Mouse (Mus musculus) C2C12 (cell line): Measurements from ENCODE around the gene Pde1b. TPM values are rescaled to one million over a fixed set of nuclear protein-coding genes. Genes with fewer than 3 reads are reported as not detected.

ENCODE experiments used
- H3K27me3 ChIP-seq: one replicate; pipeline ENCODE4 v1.6.1; 2011; ENCODE audit not compliant: control insufficient read depth, insufficient read depth, insufficient read length
- H3K36me3 ChIP-seq: one replicate; pipeline ENCODE4 v1.6.1; 2011; ENCODE audit not compliant: control insufficient read depth, insufficient read depth
- H3K4me3 ChIP-seq: one replicate; pipeline ENCODE4 v1.5.1; 2011; ENCODE audit warnings: mild to moderate bottlenecking, control low read depth; ENCODE audit not compliant: poor library complexity, insufficient read depth, severe bottlenecking
- H3K79me2 ChIP-seq: one replicate; pipeline ENCODE4 v1.6.1; 2011; ENCODE audit not compliant: control insufficient read depth, insufficient read depth
- H3K79me3 ChIP-seq: one replicate; pipeline ENCODE4 v1.6.1; 2011; ENCODE audit warnings: low read depth, control low read depth
- H3ac ChIP-seq: one replicate; pipeline ENCODE3; 2011; ENCODE audit warnings: low read depth; ENCODE audit not compliant: control insufficient read depth, insufficient read length
- CEBPB ChIP-seq: IDR thresholded peaks from one replicate; pipeline ENCODE4 v1.6.1; 2011; ENCODE audit warnings: low read depth, mild to moderate bottlenecking, control low read depth, moderate library complexity
- CTCF ChIP-seq: IDR thresholded peaks from one replicate; pipeline ENCODE4 v1.5.1; 2011; ENCODE audit not compliant: control insufficient read depth, insufficient read depth, insufficient read length
- FOSL1 ChIP-seq: IDR thresholded peaks from one replicate; pipeline ENCODE4 v1.8.0; 2011; ENCODE audit warnings: mild to moderate bottlenecking, low read length; ENCODE audit not compliant: poor library complexity, insufficient read depth, severe bottlenecking
- MAX ChIP-seq: IDR thresholded peaks from one replicate; pipeline ENCODE4 v1.6.1; 2011; ENCODE audit warnings: mild to moderate bottlenecking, control low read depth
- MYOD1 ChIP-seq: IDR thresholded peaks from one replicate; pipeline ENCODE4 v1.6.1; 2011; ENCODE audit warnings: low read depth; ENCODE audit not compliant: control insufficient read depth, insufficient read length
- MYOG ChIP-seq: IDR thresholded peaks from one replicate; pipeline ENCODE4 v1.6.1; 2011; ENCODE audit not compliant: control insufficient read depth, insufficient read length; ENCODE audit errors: extremely low read depth
- USF1 ChIP-seq: IDR thresholded peaks from one replicate; pipeline ENCODE4 v1.6.1; 2011; ENCODE audit warnings: low read depth, mild to moderate bottlenecking, control low read depth, moderate library complexity
- polyA plus RNA-seq: library from polyadenylated mRNA; unstranded; fragments of >200 nt; fragmentation: generic; extraction: Trizol; gene quantifications from one replicate; pipeline ENCODE4 v1.2.1, GENCODE M21; 2012; ENCODE audit warnings: missing spikeins

Pde1b gene
- polyA plus RNA-seq, 1 experiment: 1.6 TPM

DNA sequence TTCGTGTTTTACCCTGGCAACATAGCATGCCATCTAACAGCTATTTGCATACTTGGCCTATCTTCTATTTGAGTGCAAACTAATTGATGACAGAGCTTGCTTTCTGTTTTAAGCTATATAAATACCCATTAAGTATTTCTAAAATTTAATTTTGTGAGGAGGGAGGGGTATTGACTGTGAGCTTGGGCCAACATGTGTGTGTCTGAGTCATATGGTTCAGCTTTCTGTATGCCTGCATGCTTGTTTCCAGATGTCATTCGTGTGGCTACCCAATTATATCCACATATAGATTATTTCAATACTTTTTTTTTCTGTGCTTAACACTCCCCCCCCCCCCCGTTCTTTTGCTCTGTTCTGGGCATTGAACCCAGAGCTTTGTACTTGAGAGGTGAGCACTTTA, 30.6 kb upstream of the Pde1b start:
- Histone ChIP-seq H3K36me3 (no peaks in the 10 kb centered on the region), H3K79me3 (no peaks in the 10 kb centered on the region), H3K27me3 (no peaks in the 10 kb centered on the region), H3K4me3 (no peak overlapping the region), H3K79me2 (no peaks in the 10 kb centered on the region), H3ac (no peak overlapping the region)
- TF ChIP-seq USF1: no peak
- no peak for TF ChIP-seq MYOD1
- no peak for TF ChIP-seq MYOG
- no peak for TF ChIP-seq CTCF

DNA sequence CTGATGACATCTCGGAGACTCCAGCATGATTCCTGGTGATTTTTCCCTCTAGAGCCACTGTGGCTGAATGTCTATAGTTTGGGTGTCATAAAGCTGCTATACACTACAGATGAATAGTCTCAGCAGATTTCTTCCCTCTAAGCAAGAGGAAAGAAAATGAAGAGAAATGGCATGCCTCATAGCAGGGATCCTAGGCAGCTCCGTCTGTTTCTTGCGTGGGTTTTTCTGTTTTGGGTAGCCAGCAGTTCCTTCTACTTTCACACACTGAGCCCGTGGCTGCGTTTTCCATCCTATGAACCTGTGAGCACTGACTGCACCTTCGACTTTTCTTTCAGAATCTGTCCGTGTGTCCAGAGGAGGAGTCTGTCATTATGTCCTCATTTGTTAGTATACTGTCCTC, 29.7 kb upstream of the Pde1b start:
- TF ChIP-seq MYOG (no peak), FOSL1 (no peak), MAX (no peak), CTCF (no peak), CEBPB (no peak), MYOD1 (no peak), USF1 (no peak)
- H3ac ChIP-seq: no peak overlapping the region
- H3K36me3 ChIP-seq: no peaks in the 10 kb centered on the region
- no peaks in the 10 kb centered on the region for H3K27me3 ChIP-seq
- H3K79me3 ChIP-seq: no peaks in the 10 kb centered on the region
- no peaks in the 10 kb centered on the region for H3K79me2 ChIP-seq
- no peak overlapping the region for H3K4me3 ChIP-seq

DNA sequence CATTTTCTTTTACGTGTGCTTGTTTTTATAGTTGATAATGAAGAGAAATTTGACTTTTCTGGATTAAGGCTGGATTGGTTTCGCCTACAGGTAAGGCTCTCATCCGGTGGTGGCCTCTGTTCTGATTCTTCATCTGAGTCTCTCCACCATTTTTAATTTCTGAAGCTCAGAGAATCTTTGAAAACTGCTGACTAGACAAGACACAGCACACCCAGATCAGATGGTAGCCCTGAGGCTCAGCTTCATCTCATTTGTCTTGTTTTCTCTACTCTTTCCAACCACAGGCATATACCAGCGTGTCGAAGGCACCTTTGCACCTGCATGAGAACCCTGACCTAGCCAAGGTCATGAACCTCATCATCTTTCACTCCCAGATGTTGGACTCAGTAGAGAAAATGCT, 29.1 kb upstream of the Pde1b start:
- TF ChIP-seq CTCF: no peak
- Histone ChIP-seq H3K4me3 (no peak overlapping the region), H3K36me3 (no peaks in the 10 kb centered on the region), H3K79me2 (no peaks in the 10 kb centered on the region), H3K27me3 (no peaks in the 10 kb centered on the region), H3ac (no peak overlapping the region), H3K79me3 (no peaks in the 10 kb centered on the region)

DNA sequence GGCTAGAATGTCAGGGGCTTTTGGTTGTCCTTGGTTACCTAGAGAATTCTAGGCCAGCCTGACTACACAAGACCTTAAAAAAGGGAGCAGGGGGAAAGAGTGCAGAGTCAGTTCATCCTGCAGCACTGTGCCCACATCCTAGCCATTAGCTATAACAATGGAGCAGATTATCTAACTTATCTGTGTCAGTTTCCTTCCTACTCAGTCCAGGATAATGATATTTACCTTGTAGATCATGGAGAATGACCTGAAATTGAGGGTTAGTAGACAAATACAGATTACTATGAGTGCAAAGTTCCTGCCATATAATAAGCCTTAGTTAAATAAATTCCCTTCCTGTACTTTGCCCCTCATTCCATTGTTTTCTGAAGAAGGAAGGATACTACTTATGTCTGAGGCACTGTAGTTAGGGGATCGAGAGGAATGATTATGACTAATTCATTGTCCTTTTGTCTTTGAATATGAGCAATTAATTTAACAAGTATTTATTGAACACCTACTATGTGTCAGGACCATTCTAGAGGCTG, 23.7 kb upstream of the Pde1b start:
- H3K36me3 ChIP-seq: no peaks in the 10 kb centered on the region
- no peaks in the 10 kb centered on the region for H3K79me3 ChIP-seq
- TF ChIP-seq CEBPB (no peak), CTCF (no peak), MYOD1 (no peak), MAX (no peak), MYOG (no peak), USF1 (no peak), FOSL1 (no peak)
- H3K27me3 ChIP-seq: no peaks in the 10 kb centered on the region
- H3ac ChIP-seq: no peak overlapping the region
- no peaks in the 10 kb centered on the region for H3K79me2 ChIP-seq
- H3K4me3 ChIP-seq: no peak overlapping the region

DNA sequence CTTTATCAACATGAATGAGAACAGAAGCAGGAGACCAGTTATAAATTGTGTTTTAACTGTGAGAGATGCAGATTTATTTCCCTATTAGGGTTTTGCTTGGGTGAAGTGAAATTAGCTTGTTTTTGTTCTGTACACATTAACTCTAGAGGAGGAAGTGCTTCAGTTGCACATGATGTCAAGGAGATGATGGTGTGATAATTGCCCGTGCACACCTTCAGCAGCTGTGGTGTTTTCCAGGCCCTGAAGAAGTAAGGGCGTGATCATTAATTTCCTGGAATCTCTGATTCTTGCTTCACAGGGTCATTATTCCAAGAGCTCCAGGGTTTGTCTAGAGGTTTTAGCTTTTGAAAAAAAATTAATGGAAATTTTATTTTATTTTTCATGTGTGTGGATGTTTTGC, 22.7 kb upstream of the Pde1b start:
- H3ac ChIP-seq: no peak overlapping the region
- H3K79me3 ChIP-seq: no peaks in the 10 kb centered on the region
- no peaks in the 10 kb centered on the region for H3K36me3 ChIP-seq
- no peak overlapping the region for H3K4me3 ChIP-seq
- H3K27me3 ChIP-seq: no peaks in the 10 kb centered on the region
- H3K79me2 ChIP-seq: no peaks in the 10 kb centered on the region
- no peak for TF ChIP-seq MYOG
- no peak for TF ChIP-seq FOSL1
- TF ChIP-seq MYOD1: no peak
- TF ChIP-seq USF1: no peak
- no peak for TF ChIP-seq CEBPB
- no peak for TF ChIP-seq CTCF
- no peak for TF ChIP-seq MAX

DNA sequence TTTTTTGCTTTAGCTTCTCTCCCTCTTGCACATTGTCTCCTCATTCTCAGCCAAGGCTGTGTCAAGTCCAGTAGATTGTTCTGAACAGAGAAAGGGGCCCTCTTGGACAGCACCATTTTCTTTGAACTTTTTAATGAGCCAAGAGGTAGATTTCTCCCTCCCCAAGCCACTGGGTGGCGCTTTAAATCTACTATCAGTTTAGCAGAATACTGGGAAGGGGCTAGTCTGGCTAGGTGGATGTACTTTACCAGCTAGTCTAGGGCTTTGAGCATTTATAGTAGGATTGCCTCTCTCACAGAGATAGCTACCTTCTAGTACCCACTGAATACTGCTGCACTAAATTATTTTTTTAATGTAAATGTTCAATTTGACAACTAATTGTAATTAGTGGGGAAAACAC, 20.3 kb upstream of the Pde1b start:
- H3K79me3 ChIP-seq: no peaks in the 10 kb centered on the region
- TF ChIP-seq USF1: no peak
- no peak for TF ChIP-seq MAX
- no peak for TF ChIP-seq MYOD1
- TF ChIP-seq FOSL1: no peak
- TF ChIP-seq CEBPB: no peak
- TF ChIP-seq CTCF: no peak
- no peak for TF ChIP-seq MYOG
- no peak overlapping the region for H3ac ChIP-seq
- H3K27me3 ChIP-seq: no peaks in the 10 kb centered on the region
- no peaks in the 10 kb centered on the region for H3K36me3 ChIP-seq
- H3K4me3 ChIP-seq: no peak overlapping the region
- no peaks in the 10 kb centered on the region for H3K79me2 ChIP-seq
